Mouse (Mus musculus) heart, embryonic 16.5 days (tissue): ENCODE measurements around the gene Nubp2. TPM values are rescaled to one million over a fixed set of nuclear protein-coding genes. Genes with fewer than 3 reads are reported as not detected.

Source experiments
- ATAC-seq: fragments of 200-750 bp; cut with Nextera tagmentation; replicated peaks from 2 replicates; pipeline ENCODE4 v1.8.0; 2017; ENCODE audit warnings: moderate number of reproducible peaks; ENCODE audit not compliant: insufficient read depth, low FRiP score; ENCODE audit errors: extremely low read depth
- H3K27ac ChIP-seq: fragments of 300-500 bp; sonication (generic); 2 replicates; pipeline ENCODE4 v1.5.1; 2014; ENCODE audit warnings: mild to moderate bottlenecking, low read length, control low read depth, moderate library complexity
- H3K27me3 ChIP-seq: fragments of 300-500 bp; sonication (generic); 2 replicates; pipeline ENCODE4 v1.6.1; 2014; ENCODE audit warnings: low read length, mixed read lengths; ENCODE audit not compliant: control insufficient read depth, insufficient read depth
- H3K36me3 ChIP-seq: fragments of 300-500 bp; sonication (generic); 2 replicates; pipeline ENCODE4 v1.6.1; 2014; ENCODE audit not compliant: control insufficient read depth, insufficient read depth
- H3K4me1 ChIP-seq: fragments of 300-500 bp; sonication (generic); 2 replicates; pipeline ENCODE4 v1.6.1; 2014; ENCODE audit warnings: low read length, mixed read lengths; ENCODE audit not compliant: control insufficient read depth, insufficient read depth
- H3K4me2 ChIP-seq: fragments of 300-500 bp; sonication (generic); 2 replicates; pipeline ENCODE4 v1.6.1; 2014; ENCODE audit warnings: low read depth, mild to moderate bottlenecking, control low read depth, low read length
- H3K4me3 ChIP-seq: fragments of 300-500 bp; sonication (generic); 2 replicates; pipeline ENCODE4 v1.5.1; 2014; ENCODE audit warnings: mild to moderate bottlenecking, control low read depth, low read length
- H3K9ac ChIP-seq: fragments of 300-500 bp; sonication (generic); 2 replicates; pipeline ENCODE4 v1.6.1; 2014; ENCODE audit warnings: low read length, control low read depth
- H3K9me3 ChIP-seq: fragments of 300-500 bp; sonication (generic); replicated peaks from 2 replicates; pipeline ENCODE4 v1.6.1; 2016; ENCODE audit warnings: low read length; ENCODE audit not compliant: control insufficient read depth
- WGBS: fragments of 180-500 bp; shearing (Covaris S2); extraction: QIAGEN DNeasy Blood & Tissue Kit; methylation state at CpG from one replicate; pipeline ENCODE4 v1.1.7; 2014; 5-methylcytosine and 5-hydroxymethylcytosine counted together
- polyA plus RNA-seq: library from polyadenylated mRNA; unstranded; fragments of >200 nt; fragmentation: Nextera tagmentation; extraction: Ambion mirVana; gene quantifications from 2 replicates; pipeline ENCODE4 v1.2.1, GENCODE M21; 2015

Gene Nubp2
- polyA plus RNA-seq, 1 experiment from 2014 or later: 38.3 TPM

DNA sequence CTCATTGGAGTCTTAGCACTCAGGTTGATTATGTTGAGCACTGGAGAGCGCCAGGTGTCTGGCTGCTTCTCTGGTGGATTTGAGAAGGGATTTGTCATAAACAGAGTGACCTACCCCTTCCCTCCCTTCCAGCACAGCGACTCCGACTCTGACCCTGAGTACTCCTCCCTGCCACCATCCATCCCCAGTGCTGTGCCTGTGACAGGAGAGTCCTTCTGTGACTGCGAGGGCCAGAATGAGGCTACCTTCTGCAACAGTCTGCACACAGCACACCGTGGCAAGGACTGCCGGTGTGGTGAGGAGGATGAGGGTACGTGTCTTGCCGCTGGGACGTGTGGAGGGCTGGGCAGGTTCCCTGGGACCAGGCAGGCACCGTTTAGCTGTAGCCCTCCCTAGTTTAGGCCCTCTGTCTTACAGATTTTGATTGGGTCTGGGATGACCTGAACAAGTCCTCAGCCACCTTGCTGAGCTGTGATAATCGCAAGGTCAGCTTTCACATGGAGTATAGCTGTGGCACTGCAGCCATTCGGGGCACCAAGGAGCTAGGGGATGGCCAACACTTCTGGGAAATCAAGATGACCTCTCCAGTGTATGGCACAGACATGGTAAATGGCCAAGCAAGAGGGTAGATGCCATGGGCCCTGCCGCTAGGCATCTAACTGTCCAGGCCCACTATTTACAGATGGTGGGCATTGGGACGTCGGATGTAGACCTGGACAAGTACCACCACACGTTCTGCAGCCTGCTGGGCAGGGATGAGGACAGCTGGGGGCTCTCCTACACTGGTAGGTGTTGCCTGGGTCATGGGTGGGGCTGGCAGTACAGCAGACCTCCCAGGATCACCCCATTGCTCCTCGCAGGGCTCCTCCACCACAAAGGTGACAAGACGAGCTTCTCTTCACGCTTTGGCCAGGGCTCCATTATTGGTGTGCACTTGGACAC lies 4.3 kb upstream of the Nubp2 start:
- Histone ChIP-seq H3K27me3 (no peaks in the 10 kb centered on the region), H3K36me3 (peaks cover 28% of the 10 kb centered on the region), H3K4me3 (no peak overlapping the region), H3K4me1 (peaks cover 24% of the 10 kb centered on the region), H3K9ac (no peak overlapping the region), H3K9me3 (no peaks in the 10 kb centered on the region), H3K4me2 (no peak overlapping the region), H3K27ac (no peak overlapping the region)
- no peak for ATAC-seq
- 85% methylated on average over 19 of the region's 19 CpGs for WGBS

- 87% methylated on average over 3 of the region's 3 CpGs for WGBS
- Histone ChIP-seq H3K4me3 (no peak overlapping the region), H3K4me1 (peaks cover 23% of the 10 kb centered on the region), H3K9ac (no peak overlapping the region), H3K27me3 (no peaks in the 10 kb centered on the region), H3K9me3 (no peaks in the 10 kb centered on the region), H3K36me3 (peaks cover 28% of the 10 kb centered on the region), H3K27ac (no peak overlapping the region), H3K4me2 (no peak overlapping the region)
- ATAC-seq: no peak
These were observed 2.7 kb upstream of the Nubp2 start for GRCm38 (mm10) chr17:24888862-24889261.

DNA sequence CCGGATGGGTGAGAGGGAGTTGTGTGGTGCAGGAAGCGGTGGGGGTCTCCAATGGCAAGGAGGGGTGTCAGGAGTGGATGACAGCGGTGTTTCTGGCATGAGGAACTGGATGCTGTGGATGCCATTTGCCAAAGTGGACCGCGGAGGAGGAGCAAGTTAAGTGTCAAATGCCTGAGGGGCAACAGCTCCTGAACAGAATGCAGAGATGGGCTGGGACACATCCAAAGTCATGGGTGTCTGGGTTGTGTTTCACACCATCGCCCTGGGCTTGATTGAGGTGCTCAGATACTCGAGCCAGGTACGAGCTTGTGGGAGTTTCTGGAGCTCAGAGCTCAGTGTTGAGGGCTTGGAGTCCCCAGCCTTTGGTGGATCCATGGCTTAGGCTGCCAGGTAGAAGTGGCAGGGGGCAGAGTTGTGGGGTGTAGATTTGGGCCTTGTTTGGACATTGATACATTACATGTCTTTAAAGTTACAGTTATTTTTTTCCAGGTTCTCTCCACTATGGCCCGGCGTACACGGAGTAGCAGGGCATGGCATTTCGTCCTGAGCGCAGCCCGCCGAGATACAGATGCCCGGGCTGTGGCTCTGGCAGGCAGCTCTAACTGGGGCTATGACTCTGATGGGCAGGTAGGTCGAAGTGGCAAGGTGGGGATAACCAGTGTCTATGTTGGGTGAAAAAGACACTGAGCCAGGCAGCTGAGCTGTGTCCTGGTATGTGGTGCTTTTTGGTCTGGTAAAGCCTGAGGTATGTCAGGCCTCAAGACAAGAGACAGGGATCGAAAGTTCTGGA lies 1.3 kb upstream of the Nubp2 start:
- no peak for ATAC-seq
- Histone ChIP-seq H3K9ac (peak overlapping the region; percentile 94), H3K4me3 (peak overlapping the region; percentile 97), H3K4me1 (peaks cover 20% of the 10 kb centered on the region), H3K4me2 (peak overlapping the region; percentile 98), H3K27me3 (no peaks in the 10 kb centered on the region), H3K9me3 (no peaks in the 10 kb centered on the region), H3K27ac (peak overlapping the region; percentile 80; the same call in 1 of the 2 replicates), H3K36me3 (peaks cover 27% of the 10 kb centered on the region)
- 58% methylated on average over 18 of the region's 18 CpGs for WGBS

DNA sequence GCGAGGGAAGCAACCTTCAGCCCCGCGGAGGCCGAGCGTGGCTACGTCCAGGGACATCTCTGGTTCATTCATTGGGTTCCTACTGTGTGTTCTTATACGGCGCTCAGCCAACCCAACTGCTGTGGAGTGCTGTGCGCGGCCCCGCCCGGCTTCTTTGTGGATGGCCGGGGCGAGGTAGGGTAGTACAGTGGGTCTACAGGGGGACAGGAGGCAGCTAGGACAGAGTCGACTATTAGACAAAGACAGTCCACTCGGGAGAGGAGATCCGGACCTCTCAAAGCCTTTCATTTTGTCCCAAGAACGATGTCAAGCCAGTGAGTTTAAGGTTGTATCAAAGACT lies 753 bp upstream of the Nubp2 start:
- peaks cover 24% of the 10 kb centered on the region for H3K36me3 ChIP-seq
- H3K4me3 ChIP-seq: peak overlapping the region; percentile 97
- peaks cover 20% of the 10 kb centered on the region for H3K4me1 ChIP-seq
- H3K4me2 ChIP-seq: peak overlapping the region; percentile 98
- no peaks in the 10 kb centered on the region for H3K9me3 ChIP-seq
- peak overlapping the region; percentile 94 for H3K9ac ChIP-seq
- peak; percentile 2; the same call in 1 of the 2 replicates for ATAC-seq
- no peaks in the 10 kb centered on the region for H3K27me3 ChIP-seq
- under 1% methylated on average over 18 of the region's 18 CpGs for WGBS
- H3K27ac ChIP-seq: peak overlapping the region; percentile 80

- H3K4me1 ChIP-seq: peaks cover 20% of the 10 kb centered on the region
- H3K4me3 ChIP-seq: peak overlapping the region; percentile 76
- no peaks in the 10 kb centered on the region for H3K27me3 ChIP-seq
- H3K36me3 ChIP-seq: peaks cover 18% of the 10 kb centered on the region
- no peaks in the 10 kb centered on the region for H3K9me3 ChIP-seq
- H3K4me2 ChIP-seq: peak overlapping the region; percentile 96
- WGBS: 23% methylated on average over 22 of the region's 22 CpGs
- no peak overlapping the region for H3K27ac ChIP-seq
- no peak for ATAC-seq
- H3K9ac ChIP-seq: peak overlapping the region; percentile 74
These were observed 604 bp downstream of the Nubp2 start for GRCm38 (mm10) chr17:24885356-24886133.

- H3K27ac ChIP-seq: no peak overlapping the region
- peaks cover 20% of the 10 kb centered on the region for H3K4me1 ChIP-seq
- no peak overlapping the region for H3K4me2 ChIP-seq
- no peak for ATAC-seq
- 70% methylated on average over 6 of the region's 6 CpGs for WGBS
- H3K4me3 ChIP-seq: no peak overlapping the region
- no peak overlapping the region for H3K9ac ChIP-seq
- H3K9me3 ChIP-seq: no peaks in the 10 kb centered on the region
- H3K27me3 ChIP-seq: no peaks in the 10 kb centered on the region
- peaks cover 14% of the 10 kb centered on the region; the same call in 1 of the 2 replicates for H3K36me3 ChIP-seq
These were observed 1.8 kb downstream of the Nubp2 start for GRCm38 (mm10) chr17:24884391-24884790.

DNA sequence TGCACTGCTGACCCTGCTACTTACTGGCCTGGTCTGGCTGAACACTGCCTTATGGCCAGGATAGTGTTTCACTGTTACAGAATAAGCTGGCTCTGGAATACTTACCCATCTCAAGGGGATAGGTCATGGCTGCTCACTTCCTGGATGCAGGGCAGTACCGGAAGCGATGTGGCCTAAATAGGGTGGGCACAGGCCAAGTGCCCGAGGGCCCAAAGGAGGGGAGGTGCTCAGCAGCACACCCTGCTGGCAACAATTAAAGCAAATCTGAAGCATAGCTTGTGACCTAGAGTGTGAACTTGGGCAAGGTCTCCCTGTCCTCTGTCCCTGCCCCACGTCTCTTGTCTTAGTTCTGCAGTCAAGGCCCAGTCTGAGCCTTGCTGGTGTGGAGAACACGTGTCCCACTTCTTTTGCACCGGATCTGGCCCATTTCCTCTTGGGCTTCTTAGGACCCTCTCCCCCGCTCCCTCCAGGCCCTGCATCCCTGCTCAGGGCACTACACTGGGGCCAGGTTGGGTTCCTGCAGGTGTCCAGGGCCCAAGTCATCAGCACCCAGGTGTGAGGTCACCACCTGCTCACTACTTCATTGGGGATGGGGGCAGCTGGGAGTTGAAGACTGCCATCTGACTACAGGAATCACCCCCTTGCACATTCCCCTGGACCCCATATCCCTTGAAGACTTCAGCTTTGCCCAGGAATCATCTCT lies 4.3 kb downstream of the Nubp2 start:
- ATAC-seq: no peak
- Histone ChIP-seq H3K36me3 (peaks cover 9% of the 10 kb centered on the region; the same call in 1 of the 2 replicates), H3K4me3 (no peak overlapping the region), H3K4me1 (peaks cover 8% of the 10 kb centered on the region), H3K27me3 (no peaks in the 10 kb centered on the region), H3K9ac (no peak overlapping the region), H3K4me2 (no peak overlapping the region), H3K27ac (no peak overlapping the region), H3K9me3 (no peaks in the 10 kb centered on the region)
- WGBS: 47% methylated on average over 7 of the region's 7 CpGs

DNA sequence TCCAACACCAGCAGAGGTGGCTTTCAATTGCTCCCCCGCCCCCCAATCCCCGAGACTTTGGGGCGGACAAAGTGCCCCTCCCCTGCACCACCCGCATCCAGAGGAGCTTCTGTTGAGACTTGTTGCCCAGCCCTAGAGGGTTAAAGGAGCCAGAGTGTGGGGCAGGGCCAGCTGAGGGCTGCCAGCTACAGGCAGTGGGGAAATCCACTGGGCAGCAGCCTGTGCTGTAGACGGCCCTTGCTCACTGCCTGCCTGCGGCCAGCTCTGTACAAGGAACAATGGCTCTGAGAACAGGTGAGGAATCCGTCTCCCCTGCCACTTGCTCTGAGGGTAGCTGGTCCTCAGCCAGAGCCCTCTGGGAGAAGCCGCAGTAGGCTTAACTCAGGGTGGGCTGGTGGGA lies 7.6 kb downstream of the Nubp2 start:
- no peak overlapping the region for H3K9ac ChIP-seq
- H3K4me2 ChIP-seq: no peak overlapping the region
- H3K9me3 ChIP-seq: no peaks in the 10 kb centered on the region
- no peaks in the 10 kb centered on the region for H3K27me3 ChIP-seq
- H3K27ac ChIP-seq: no peak overlapping the region
- ATAC-seq: no peak
- H3K4me1 ChIP-seq: no peaks in the 10 kb centered on the region
- WGBS: 72% methylated on average over 8 of the region's 8 CpGs
- H3K4me3 ChIP-seq: no peak overlapping the region
- H3K36me3 ChIP-seq: peaks cover 9% of the 10 kb centered on the region; the same call in 1 of the 2 replicates
